Mouse (Mus musculus): ENCODE data around the gene Gatb. TPM values are rescaled to one million over a fixed set of nuclear protein-coding genes. Genes with fewer than 3 reads are reported as not detected.

The Gatb gene
- polyA plus RNA-seq, 1 experiment: 2.1 TPM

DNA sequence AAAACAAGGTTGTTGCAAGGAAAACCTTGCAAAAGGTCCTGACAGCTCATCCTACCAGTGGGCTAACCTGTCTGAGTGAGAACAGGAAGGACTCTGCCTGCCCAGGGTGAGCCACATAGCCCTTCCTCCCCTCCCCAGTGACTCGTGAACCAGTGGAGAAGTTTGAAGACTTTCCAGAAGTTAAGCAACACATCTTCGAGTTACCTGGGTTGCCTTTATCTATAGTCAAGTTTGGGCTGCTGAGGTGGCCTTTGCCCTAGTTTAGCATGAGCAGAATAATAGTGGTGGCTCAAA lies 61.2 kb downstream of the Gatb start:
- TF ChIP-seq CTCF (IDR thresholded peaks at IDR 0.05; ENCODE audit: extremely low read depth, insufficient read length, insufficient replicate concordance, low read depth, low read length) (no peak), POLR2A (IDR thresholded peaks at IDR 0.05; ENCODE audit: low read depth, low read length) (no peak)
- Histone ChIP-seq H3K27ac (ENCODE audit: insufficient read depth, low read depth, low read length) (no peak overlapping the region), H3K27me3 (ENCODE audit: control insufficient read depth, insufficient read depth, low read length) (no peaks in the 10 kb centered on the region), H3K4me1 (ENCODE audit: control insufficient read depth, insufficient read depth, insufficient read length, low read length) (0 out of 2 replicates have a peak, but pooled peaks cover 2% of the 10 kb centered on the region), H3K36me3 (ENCODE audit: control insufficient read depth, insufficient read depth, low read length) (peaks cover 1% of the 10 kb centered on the region; the same call in 1 of the 2 replicates), H3K4me3 (ENCODE audit: low read depth, low read length) (no peak overlapping the region)
- WGBS: 21% methylated on average over 2 of the region's 2 CpGs

DNA sequence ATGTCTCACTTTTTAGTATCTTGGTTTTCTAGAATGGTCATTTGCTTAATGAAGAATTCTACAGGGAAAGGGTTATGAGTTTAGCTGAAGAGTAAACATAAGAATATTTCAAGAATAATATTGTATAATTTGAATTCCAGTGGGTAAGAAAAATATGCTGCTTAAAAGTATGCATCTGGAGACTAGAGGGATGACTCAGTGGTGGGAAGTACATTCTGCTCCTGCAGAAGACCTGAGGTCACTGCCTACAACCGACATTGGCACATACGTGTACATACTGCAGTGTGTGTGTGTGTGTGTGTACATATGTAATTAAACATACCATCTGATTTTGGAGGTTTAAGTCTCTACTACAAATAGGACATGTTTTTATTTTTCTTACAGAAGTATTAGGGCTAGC lies 61.7 kb downstream of the Gatb start:
- 82% methylated on average over 2 of the region's 2 CpGs for WGBS
- no peak overlapping the region for H3K27ac ChIP-seq (ENCODE audit: insufficient read depth, low read depth, low read length)
- H3K27me3 ChIP-seq (ENCODE audit: control insufficient read depth, insufficient read depth, low read length): no peaks in the 10 kb centered on the region
- H3K4me1 ChIP-seq (ENCODE audit: control insufficient read depth, insufficient read depth, insufficient read length, low read length): 0 out of 2 replicates have a peak, but pooled peaks cover 2% of the 10 kb centered on the region
- peaks cover 1% of the 10 kb centered on the region; the same call in 1 of the 2 replicates for H3K36me3 ChIP-seq (ENCODE audit: control insufficient read depth, insufficient read depth, low read length)
- no peak overlapping the region for H3K4me3 ChIP-seq (ENCODE audit: low read depth, low read length)
- TF ChIP-seq POLR2A (IDR thresholded peaks at IDR 0.05; ENCODE audit: low read depth, low read length) (no peak), CTCF (IDR thresholded peaks at IDR 0.05; ENCODE audit: extremely low read depth, insufficient read length, insufficient replicate concordance, low read depth, low read length) (no peak)

DNA sequence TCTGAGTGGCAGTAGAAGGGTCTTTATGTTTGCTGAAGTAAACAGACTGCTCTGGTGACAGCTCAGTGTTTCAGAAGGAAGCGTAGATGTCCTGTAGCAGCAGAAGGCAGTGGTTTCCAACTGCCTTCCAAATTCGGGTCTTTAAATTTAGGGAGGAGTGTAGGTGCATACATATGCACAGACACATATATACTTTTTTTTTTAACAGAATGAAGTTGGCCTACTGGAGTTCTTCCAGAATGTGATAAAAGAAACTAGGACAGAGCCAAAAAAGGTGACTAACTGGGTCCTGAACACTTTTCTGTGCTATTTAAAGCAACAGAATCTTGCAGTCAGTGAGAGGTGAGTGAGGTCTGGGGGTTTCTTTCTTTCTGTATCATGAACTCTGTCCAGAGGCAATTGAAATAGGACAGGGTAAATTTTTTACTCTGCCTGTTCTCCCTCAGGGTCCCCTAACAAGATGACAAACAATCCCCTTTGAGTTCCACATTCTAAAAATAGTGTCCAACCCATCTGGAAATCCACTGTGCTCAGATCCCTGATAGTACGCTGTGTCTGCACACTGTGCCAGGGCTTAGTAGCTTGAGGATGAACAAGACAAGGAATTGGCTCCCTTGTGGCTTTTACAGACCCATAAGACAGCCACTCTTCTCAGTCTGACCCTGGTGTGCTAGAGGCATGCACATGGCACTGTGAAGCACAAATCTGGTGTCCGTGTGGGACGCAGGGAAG lies 63.0 kb downstream of the Gatb start:
- no peaks in the 10 kb centered on the region for H3K27me3 ChIP-seq (ENCODE audit: control insufficient read depth, insufficient read depth, low read length)
- H3K27ac ChIP-seq (ENCODE audit: insufficient read depth, low read depth, low read length): no peak overlapping the region
- TF ChIP-seq CTCF (IDR thresholded peaks at IDR 0.05; ENCODE audit: extremely low read depth, insufficient read length, insufficient replicate concordance, low read depth, low read length) (no peak), POLR2A (IDR thresholded peaks at IDR 0.05; ENCODE audit: low read depth, low read length) (no peak)
- H3K4me3 ChIP-seq (ENCODE audit: low read depth, low read length): no peak overlapping the region
- H3K4me1 ChIP-seq (ENCODE audit: control insufficient read depth, insufficient read depth, insufficient read length, low read length): 0 out of 2 replicates have a peak, but pooled peaks cover 2% of the 10 kb centered on the region
- WGBS: 92% methylated on average over 5 of the region's 5 CpGs
- H3K36me3 ChIP-seq (ENCODE audit: control insufficient read depth, insufficient read depth, low read length): peaks cover 1% of the 10 kb centered on the region; the same call in 1 of the 2 replicates

DNA sequence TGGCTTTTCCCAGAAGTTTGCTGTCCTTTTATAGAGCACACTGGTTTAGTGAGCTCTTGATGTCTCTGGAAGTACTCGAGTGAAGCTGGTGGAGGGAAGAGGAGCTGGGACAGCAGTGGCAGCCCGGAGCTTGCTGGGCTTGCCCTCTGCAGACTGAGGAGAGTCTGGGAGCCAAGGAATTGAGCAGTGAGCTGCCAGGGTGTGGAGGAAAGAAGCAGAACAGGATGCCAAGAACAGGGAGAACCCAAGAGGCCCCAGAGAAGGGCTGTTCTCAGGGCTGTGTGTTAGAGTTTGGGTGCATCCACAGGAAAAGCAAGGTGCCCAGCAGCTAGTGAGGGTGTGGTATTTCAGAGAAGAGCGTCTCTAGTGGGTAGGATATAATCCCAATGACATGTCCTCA lies 67.8 kb downstream of the Gatb start:
- Histone ChIP-seq H3K4me3 (ENCODE audit: low read depth, low read length) (no peak overlapping the region), H3K27me3 (ENCODE audit: control insufficient read depth, insufficient read depth, low read length) (no peaks in the 10 kb centered on the region), H3K27ac (ENCODE audit: insufficient read depth, low read depth, low read length) (no peak overlapping the region), H3K36me3 (ENCODE audit: control insufficient read depth, insufficient read depth, low read length) (peaks cover 4% of the 10 kb centered on the region; the same call in 1 of the 2 replicates), H3K4me1 (ENCODE audit: control insufficient read depth, insufficient read depth, insufficient read length, low read length) (no peaks in the 10 kb centered on the region)
- TF ChIP-seq CTCF (IDR thresholded peaks at IDR 0.05; ENCODE audit: extremely low read depth, insufficient read length, insufficient replicate concordance, low read depth, low read length): no peak
- TF ChIP-seq POLR2A (IDR thresholded peaks at IDR 0.05; ENCODE audit: low read depth, low read length): no peak
- 75% methylated on average over 3 of the region's 3 CpGs for WGBS

DNA sequence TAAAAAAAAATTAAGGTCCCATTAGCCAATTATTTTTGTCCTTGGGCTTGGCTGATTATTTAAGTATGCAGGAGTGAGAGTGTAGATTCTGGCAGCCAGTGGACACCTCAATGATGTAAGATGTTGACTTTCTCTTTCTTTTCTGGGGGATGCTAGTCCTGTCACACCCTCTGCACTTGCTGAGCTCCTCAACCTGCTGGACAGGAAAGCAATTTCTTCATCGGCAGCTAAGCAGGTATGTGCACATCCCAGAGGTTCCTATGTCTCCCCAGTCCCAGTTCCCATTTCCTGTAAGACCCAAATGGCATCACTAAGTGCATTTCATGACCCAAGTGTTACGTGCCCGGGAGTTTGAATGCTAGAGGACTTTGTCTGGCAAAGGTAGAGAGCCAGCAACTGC lies 70.9 kb downstream of the Gatb start:
- Histone ChIP-seq H3K27ac (ENCODE audit: insufficient read depth, low read depth, low read length) (no peak overlapping the region), H3K4me3 (ENCODE audit: low read depth, low read length) (no peak overlapping the region), H3K4me1 (ENCODE audit: control insufficient read depth, insufficient read depth, insufficient read length, low read length) (no peaks in the 10 kb centered on the region), H3K36me3 (ENCODE audit: control insufficient read depth, insufficient read depth, low read length) (peaks cover 2% of the 10 kb centered on the region; the same call in 1 of the 2 replicates), H3K27me3 (ENCODE audit: control insufficient read depth, insufficient read depth, low read length) (no peaks in the 10 kb centered on the region)
- no peak for TF ChIP-seq CTCF (IDR thresholded peaks at IDR 0.05; ENCODE audit: extremely low read depth, insufficient read length, insufficient replicate concordance, low read depth, low read length)
- TF ChIP-seq POLR2A (IDR thresholded peaks at IDR 0.05; ENCODE audit: low read depth, low read length): no peak
- WGBS: 92% methylated on average over 3 of the region's 3 CpGs

DNA sequence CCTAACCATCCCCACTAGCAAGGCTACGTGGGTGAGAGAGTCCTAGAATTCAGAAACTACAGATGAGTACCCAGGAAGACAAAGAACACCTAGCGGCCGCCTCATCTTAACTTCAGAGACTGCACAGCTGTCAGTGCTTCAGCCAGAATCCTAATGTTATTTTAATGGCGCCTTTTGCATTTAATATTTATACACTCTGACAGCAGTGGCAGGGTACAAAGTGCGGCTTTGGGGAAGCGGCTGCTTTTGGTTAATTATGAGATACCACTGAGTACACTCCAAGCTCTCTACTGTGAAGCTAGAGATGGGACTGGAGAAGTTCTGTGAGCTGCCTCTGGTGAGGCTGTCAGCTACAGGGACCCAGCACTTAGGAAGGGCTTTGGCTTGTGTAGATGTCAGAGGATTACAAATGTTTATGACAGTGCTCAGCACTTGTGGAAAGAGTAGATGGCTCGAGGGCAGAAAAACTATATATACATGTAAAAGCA lies 71.6 kb downstream of the Gatb start:
- 78% methylated on average over 7 of the region's 7 CpGs for WGBS
- TF ChIP-seq CTCF (IDR thresholded peaks at IDR 0.05; ENCODE audit: extremely low read depth, insufficient read length, insufficient replicate concordance, low read depth, low read length) (no peak), POLR2A (IDR thresholded peaks at IDR 0.05; ENCODE audit: low read depth, low read length) (no peak)
- Histone ChIP-seq H3K36me3 (ENCODE audit: control insufficient read depth, insufficient read depth, low read length) (peaks cover 2% of the 10 kb centered on the region; the same call in 1 of the 2 replicates), H3K27me3 (ENCODE audit: control insufficient read depth, insufficient read depth, low read length) (no peaks in the 10 kb centered on the region), H3K4me1 (ENCODE audit: control insufficient read depth, insufficient read depth, insufficient read length, low read length) (no peaks in the 10 kb centered on the region), H3K27ac (ENCODE audit: insufficient read depth, low read depth, low read length) (no peak overlapping the region), H3K4me3 (ENCODE audit: low read depth, low read length) (no peak overlapping the region)

DNA sequence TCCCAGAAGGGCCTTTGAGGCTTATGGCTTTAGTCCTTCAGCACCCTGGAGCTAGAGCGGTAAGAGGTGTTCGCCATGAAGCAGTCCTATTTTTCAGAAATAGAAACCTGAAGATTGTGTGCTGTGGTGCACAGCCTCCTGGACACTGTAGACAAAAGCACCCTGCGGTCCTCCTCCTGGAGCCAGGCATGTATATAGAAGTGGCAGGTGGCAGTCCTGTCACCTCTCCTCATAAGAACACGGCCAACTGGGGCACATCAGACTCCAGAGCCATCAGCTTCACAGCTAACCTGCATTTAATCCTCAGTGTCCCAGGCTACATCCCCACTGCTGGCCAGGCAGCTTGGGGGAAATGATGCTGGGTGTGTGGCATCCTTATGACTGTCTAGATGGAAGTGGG lies 75.3 kb downstream of the Gatb start:
- Histone ChIP-seq H3K36me3 (ENCODE audit: control insufficient read depth, insufficient read depth, low read length) (peaks cover 7% of the 10 kb centered on the region; the same call in 1 of the 2 replicates), H3K27ac (ENCODE audit: insufficient read depth, low read depth, low read length) (no peak overlapping the region), H3K4me3 (ENCODE audit: low read depth, low read length) (no peak overlapping the region), H3K4me1 (ENCODE audit: control insufficient read depth, insufficient read depth, insufficient read length, low read length) (no peaks in the 10 kb centered on the region), H3K27me3 (ENCODE audit: control insufficient read depth, insufficient read depth, low read length) (no peaks in the 10 kb centered on the region)
- 94% methylated on average over 4 of the region's 4 CpGs for WGBS
- TF ChIP-seq CTCF (IDR thresholded peaks at IDR 0.05; ENCODE audit: extremely low read depth, insufficient read length, insufficient replicate concordance, low read depth, low read length) (no peak), POLR2A (IDR thresholded peaks at IDR 0.05; ENCODE audit: low read depth, low read length) (no peak)
